Mouse (Mus musculus): Measurements from ENCODE around the gene Ninj2. TPM values are rescaled to one million over a fixed set of nuclear protein-coding genes. Genes with fewer than 3 reads are reported as not detected.

The Ninj2 gene
- total and polyA plus RNA-seq, 3 experiments, result 0.08 TPM; not detected in 2

DNA sequence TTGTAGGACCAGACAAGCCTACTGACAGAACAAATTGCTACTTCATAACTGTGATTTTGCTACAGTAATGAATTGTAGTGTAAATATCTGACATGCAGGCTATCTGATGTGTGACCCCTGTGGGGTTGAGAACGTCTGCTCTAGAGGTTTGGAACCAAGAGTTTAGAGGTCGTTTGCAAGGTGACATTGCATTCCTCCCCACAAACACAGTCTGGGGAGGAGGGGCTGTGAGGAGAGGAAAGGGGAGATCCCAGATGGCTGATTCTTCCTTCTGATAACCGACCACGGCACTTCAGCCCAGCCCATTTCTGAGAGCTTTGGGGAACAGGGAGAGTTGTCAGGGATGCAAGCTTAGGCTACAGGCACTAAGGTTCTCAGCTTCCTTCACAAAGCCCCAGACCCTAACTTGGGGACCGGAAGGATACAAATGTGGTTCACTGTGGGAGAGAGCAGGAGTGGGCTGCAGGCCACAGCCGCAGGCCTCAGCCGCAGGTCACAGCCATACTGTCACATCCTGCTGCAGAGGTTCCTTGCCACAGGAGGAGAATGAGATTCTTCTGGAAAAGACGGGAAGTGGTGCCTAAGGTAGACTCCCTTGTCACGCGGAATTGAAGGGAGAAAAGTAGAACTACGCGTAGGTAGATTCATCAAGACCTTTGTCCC lies 56.4 kb downstream of the Ninj2 start:
- TF ChIP-seq MXI1 (IDR thresholded peaks at IDR 0.05; ENCODE audit: low read depth, low read length) (no peak), MYB (IDR thresholded peaks at IDR 0.05; ENCODE audit: low read depth, low read length) (no peak), SIN3A (IDR thresholded peaks at IDR 0.05; ENCODE audit: low read length) (no peak), UBTF (IDR thresholded peaks at IDR 0.05; ENCODE audit: borderline replicate concordance, insufficient read depth, low read depth, low read length) (no peak), RAD21 (IDR thresholded peaks at IDR 0.05; ENCODE audit: low read depth, low read length) (no peak), MEF2A (IDR thresholded peaks at IDR 0.05; ENCODE audit: extremely low read depth, insufficient replicate concordance, low read depth, low read length, poor library complexity, severe bottlenecking) (no peak), HCFC1 (IDR thresholded peaks at IDR 0.05; ENCODE audit: low read depth, low read length) (no peak), NELFE (IDR thresholded peaks at IDR 0.05; ENCODE audit: low read depth, low read length) (no peak), JUND (IDR thresholded peaks at IDR 0.05; ENCODE audit: low read depth, low read length) (no peak), KAT2A (conservative IDR thresholded peaks at IDR 0.05; ENCODE audit: low read depth, low read length) (no peak), ZC3H11A (IDR thresholded peaks at IDR 0.05; ENCODE audit: low read depth, low read length) (no peak), TBP (IDR thresholded peaks at IDR 0.05; ENCODE audit: low read depth, low read length) (no peak), E2F4 (IDR thresholded peaks at IDR 0.05; ENCODE audit: borderline replicate concordance, low read depth, low read length) (no peak), EP300 (IDR thresholded peaks at IDR 0.05; ENCODE audit: low read depth in 1 of 2, low read length in 2 of 2) (no peak), BHLHE40 (IDR thresholded peaks at IDR 0.05; ENCODE audit: borderline replicate concordance, low read depth, low read length) (no peak), ZKSCAN1 (IDR thresholded peaks at IDR 0.05; ENCODE audit: low read depth, low read length) (no peak), USF2 (IDR thresholded peaks at IDR 0.05; ENCODE audit: borderline replicate concordance in 1 of 2, insufficient read depth in 1 of 2, low read depth in 1 of 2, low read length in 2 of 2) (no peak)
- Histone ChIP-seq H3K9me3 (replicated peaks; ENCODE audit: insufficient read depth, low read length) (no peaks in the 10 kb centered on the region), H3K27me3 (ENCODE audit: control insufficient read depth in 1 of 2, insufficient read depth in 2 of 2, low read length in 2 of 2) (peaks cover 0 to 2% of the 10 kb centered on the region in 2 experiments; a peak in 2 of 4 replicates), H3K27ac (ENCODE audit: control insufficient read depth, low read depth, low read length) (no peak overlapping the region), H3K9ac (ENCODE audit: control insufficient read depth, low read depth, low read length, poor library complexity, severe bottlenecking) (no peak overlapping the region), H3K79me2 (ENCODE audit: control insufficient read depth, insufficient read depth, low read length, poor library complexity) (no peaks in the 10 kb centered on the region), H3K4me3 (ENCODE audit: control insufficient read depth in 1 of 2, insufficient read depth in 1 of 2, low read depth in 2 of 2, low read length in 2 of 2) (no peak overlapping the region), H3K4me1 (ENCODE audit: control insufficient read depth in 1 of 2, insufficient read depth in 2 of 2, low read length in 2 of 2) (no peaks in the 10 kb centered on the region; a peak in 1 of 4 replicates), H3K36me3 (ENCODE audit: control insufficient read depth in 1 of 2, insufficient read depth in 2 of 2, low read length in 2 of 2) (no peaks in the 10 kb centered on the region; a peak in 1 of 4 replicates)
- no peak for DNase-seq (ENCODE audit: low read depth, low spot score)

GRCm38 (mm10) chr6:120150206-120150605 lies 57.1 kb downstream of the Ninj2 start:
- DNase-seq (ENCODE audit: low read depth, low spot score), result no peak
- Histone ChIP-seq H3K4me3 (ENCODE audit: control insufficient read depth in 1 of 2, insufficient read depth in 1 of 2, low read depth in 2 of 2, low read length in 2 of 2) (no peak overlapping the region), H3K9me3 (replicated peaks; ENCODE audit: insufficient read depth, low read length) (no peaks in the 10 kb centered on the region), H3K79me2 (ENCODE audit: control insufficient read depth, insufficient read depth, low read length, poor library complexity) (no peaks in the 10 kb centered on the region), H3K9ac (ENCODE audit: control insufficient read depth, low read depth, low read length, poor library complexity, severe bottlenecking) (no peak overlapping the region), H3K27ac (ENCODE audit: control insufficient read depth, low read depth, low read length) (no peak overlapping the region), H3K4me1 (ENCODE audit: control insufficient read depth in 1 of 2, insufficient read depth in 2 of 2, low read length in 2 of 2) (peaks cover 0 to 4% of the 10 kb centered on the region in 2 experiments; a peak in 1 of 4 replicates), H3K27me3 (ENCODE audit: control insufficient read depth in 1 of 2, insufficient read depth in 2 of 2, low read length in 2 of 2) (peaks cover 0 to 2% of the 10 kb centered on the region in 2 experiments; a peak in 2 of 4 replicates), H3K36me3 (ENCODE audit: control insufficient read depth in 1 of 2, insufficient read depth in 2 of 2, low read length in 2 of 2) (peaks cover 0 to 2% of the 10 kb centered on the region in 2 experiments; a peak in 2 of 4 replicates)
- TF ChIP-seq MAX (IDR thresholded peaks at IDR 0.05; ENCODE audit: low read length) (no peak), ZNF384 (IDR thresholded peaks at IDR 0.05; ENCODE audit: low read depth, low read length) (no peak), POLR2AphosphoS2 (IDR thresholded peaks at IDR 0.05; ENCODE audit: low read length) (no peak), MAZ (IDR thresholded peaks at IDR 0.05; ENCODE audit: low read depth, low read length) (no peak), GATA1 (IDR thresholded peaks at IDR 0.05; ENCODE audit: low read depth, low read length) (no peak), POLR2AphosphoS5 (IDR thresholded peaks at IDR 0.05; ENCODE audit: borderline replicate concordance, low read depth, low read length) (no peak)

All from MEL (cell line).